Mouse (Mus musculus): ENCODE measurements at regions not wholly inside any gene's neighbourhood (a gene's known extent, or its start where the extent isn't known, plus 50 kb on each side); places are given as distances from the start of the nearest gene placed in this dataset.
"Not testable (repeated sequence)": the region's sequence is repeated elsewhere in the genome, so short reads cannot be mapped to it uniquely, and the experiment has no call there.

DNA sequence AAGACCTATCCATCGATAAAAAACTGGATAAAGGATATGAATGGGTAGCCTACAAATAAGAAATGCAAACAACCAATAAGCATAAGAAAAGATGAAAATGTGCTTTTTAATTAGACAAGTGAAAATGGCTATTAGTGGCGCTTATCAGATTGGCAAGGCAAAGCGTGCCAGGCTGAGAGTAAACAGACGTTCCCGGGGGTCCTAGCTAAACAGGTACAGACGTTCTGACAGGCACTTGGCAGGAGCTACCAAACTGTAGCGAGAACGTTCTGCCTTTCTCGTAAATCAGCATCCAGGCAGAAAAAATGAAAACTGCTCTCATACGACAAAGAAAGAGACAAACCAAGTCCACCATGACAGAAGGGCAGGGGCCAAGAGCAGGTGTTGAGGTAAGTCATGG lies 263.3 kb downstream of the Prex1 start:
- DNase-seq (ENCODE audit: low spot score), result no peak
- WGBS, result 89% methylated on average over 10 of the region's 10 CpGs
- Histone ChIP-seq H3K36me3 (no peaks in the 10 kb centered on the region), H3K4me1 (peaks cover 66% of the 10 kb centered on the region), H3K27ac (replicated peaks) (peak overlapping the region; percentile 63), H3K9me3 (replicated peaks) (no peaks in the 10 kb centered on the region), H3K27me3 (ENCODE audit: low read depth, poor library complexity, severe bottlenecking) (peaks cover 6% of the 10 kb centered on the region), H3K4me3 (no peak overlapping the region)

DNA sequence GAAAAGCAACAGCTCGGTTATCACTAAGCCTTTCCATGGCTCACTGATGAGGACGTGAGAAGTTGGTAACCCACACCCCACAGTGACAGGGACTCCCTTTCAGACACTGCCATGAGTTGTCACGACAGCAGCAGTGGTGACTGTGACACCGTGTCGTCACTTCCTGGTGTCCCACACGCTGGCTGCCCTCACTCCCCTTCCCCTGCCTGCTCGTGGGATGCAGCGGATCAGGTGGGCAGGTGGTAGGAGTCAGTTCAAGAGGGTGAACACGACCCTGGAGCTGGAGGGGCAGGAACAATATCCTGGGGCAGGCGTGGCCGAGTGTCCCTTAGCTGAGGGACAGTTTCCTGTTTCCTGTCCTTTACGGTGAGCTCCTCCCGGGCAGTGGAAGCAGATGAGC lies 264.9 kb downstream of the Prex1 start:
- Histone ChIP-seq H3K9me3 (replicated peaks) (no peaks in the 10 kb centered on the region), H3K4me1 (peaks cover 69% of the 10 kb centered on the region), H3K27ac (replicated peaks) (peak overlapping the region; percentile 59; the same call in 1 of the 2 replicates), H3K27me3 (ENCODE audit: low read depth, poor library complexity, severe bottlenecking) (peaks cover 8% of the 10 kb centered on the region), H3K4me3 (no peak overlapping the region), H3K36me3 (no peaks in the 10 kb centered on the region)
- WGBS, result 73% methylated on average over 13 of the region's 13 CpGs
- no peak for DNase-seq (ENCODE audit: low spot score)

DNA sequence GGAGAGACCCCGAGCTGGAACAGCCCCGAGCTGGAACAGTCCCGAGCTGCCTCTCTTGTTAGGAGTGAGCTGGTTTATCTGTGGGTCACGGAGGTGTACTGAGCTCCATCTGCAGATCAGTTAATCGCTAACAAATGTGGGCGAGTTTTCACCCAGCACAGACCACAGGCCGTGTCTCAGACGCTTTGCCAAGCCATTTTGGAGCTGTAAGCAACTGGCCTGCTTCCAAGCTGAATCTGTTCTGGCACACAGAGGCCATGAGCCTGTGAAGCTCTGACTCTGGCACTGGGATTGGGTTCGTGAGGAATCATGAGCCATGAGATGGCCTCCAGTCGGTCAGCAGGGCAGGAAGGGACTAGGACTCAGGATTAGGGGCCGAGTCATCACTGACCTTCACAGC lies 265.5 kb downstream of the Prex1 start:
- H3K36me3 ChIP-seq, result no peaks in the 10 kb centered on the region
- 73% methylated on average over 11 of the region's 11 CpGs for WGBS
- H3K4me3 ChIP-seq, result no peak overlapping the region
- peaks cover 64% of the 10 kb centered on the region for H3K4me1 ChIP-seq
- H3K27ac ChIP-seq (replicated peaks), result peak overlapping the region; percentile 59
- H3K27me3 ChIP-seq (ENCODE audit: low read depth, poor library complexity, severe bottlenecking), result peaks cover 11% of the 10 kb centered on the region
- H3K9me3 ChIP-seq (replicated peaks), result no peaks in the 10 kb centered on the region
- no peak for DNase-seq (ENCODE audit: low spot score)

DNA sequence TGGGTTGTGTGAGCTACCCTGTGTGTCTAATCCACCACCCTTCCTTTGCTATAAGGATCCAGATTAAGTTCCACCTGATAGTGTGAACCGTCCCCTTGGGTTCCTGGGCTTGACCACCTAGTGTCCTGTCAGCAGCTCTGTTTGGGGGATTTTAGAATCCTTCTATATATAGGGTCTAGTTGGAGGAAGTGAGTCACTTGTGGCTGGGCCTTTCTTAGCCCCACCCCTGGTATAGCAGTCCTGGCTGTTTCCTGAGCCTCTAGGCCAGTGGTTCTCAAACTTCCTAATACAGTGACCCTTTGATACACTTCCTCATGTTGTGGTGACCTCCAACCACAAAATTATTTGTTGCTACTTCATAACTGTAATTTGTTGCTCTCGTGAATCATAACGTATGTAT lies 267.1 kb downstream of the Prex1 start:
- Histone ChIP-seq H3K9me3 (replicated peaks) (no peaks in the 10 kb centered on the region), H3K4me3 (no peak overlapping the region), H3K4me1 (peaks cover 62% of the 10 kb centered on the region), H3K27me3 (ENCODE audit: low read depth, poor library complexity, severe bottlenecking) (peaks cover 17% of the 10 kb centered on the region), H3K27ac (replicated peaks) (0 out of 2 replicates have a peak overlapping the region, but pooled peaks have one; percentile 38), H3K36me3 (no peaks in the 10 kb centered on the region)
- no peak for DNase-seq (ENCODE audit: low spot score)
- 87% methylated on average over 3 of the region's 3 CpGs for WGBS

DNA sequence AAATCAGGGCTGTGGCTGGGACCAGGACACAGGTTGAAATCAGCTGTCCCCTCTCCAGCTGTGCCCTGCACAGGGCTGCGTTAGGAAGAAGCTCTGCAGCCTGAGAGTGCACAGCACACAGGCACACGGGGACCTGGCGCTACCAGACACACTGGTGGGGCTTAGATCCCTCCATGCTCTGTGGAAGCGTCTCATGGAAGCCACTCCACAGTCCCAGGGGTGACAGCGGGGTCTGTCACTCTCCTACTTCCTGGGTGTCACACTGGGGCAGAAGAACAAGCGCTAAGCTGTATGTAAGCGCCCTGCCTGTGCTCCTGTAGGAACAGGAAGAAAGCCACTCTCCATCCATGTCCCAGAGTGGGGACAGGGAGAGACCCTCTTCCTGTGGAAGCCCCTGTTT lies 267.8 kb downstream of the Prex1 start:
- DNase-seq (ENCODE audit: low spot score); H3K36me3 ChIP-seq; H3K4me3 ChIP-seq; H3K9me3 ChIP-seq (replicated peaks): not testable (repeated sequence)
- peak overlapping the region; percentile 57 for H3K27ac ChIP-seq (replicated peaks)
- H3K4me1 ChIP-seq, result peaks cover 55% of the 10 kb centered on the region
- 60% methylated on average over 7 of the region's 7 CpGs for WGBS
- H3K27me3 ChIP-seq (ENCODE audit: low read depth, poor library complexity, severe bottlenecking), result peaks cover 17% of the 10 kb centered on the region

DNA sequence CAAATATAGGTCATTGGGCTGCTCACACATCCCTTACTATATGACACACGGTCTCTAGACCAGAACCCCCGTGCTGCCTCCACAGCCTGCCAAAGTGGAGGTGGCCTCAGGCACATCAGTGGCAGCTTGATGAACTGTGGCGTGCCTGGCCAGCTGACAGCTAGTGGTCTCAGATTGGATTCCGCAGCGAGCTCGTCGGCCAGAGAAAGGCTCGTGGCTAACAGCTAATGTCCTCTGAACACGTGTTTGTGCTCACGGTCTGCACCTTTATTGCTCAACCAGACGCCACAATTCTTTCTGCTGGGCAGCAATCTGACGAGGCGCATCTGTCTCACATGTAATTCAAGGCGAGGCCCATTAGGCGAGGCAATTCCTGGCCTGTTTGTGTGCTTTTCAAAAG lies 270.6 kb downstream of the Prex1 start:
- Histone ChIP-seq H3K4me1 (peaks cover 50% of the 10 kb centered on the region), H3K27me3 (ENCODE audit: low read depth, poor library complexity, severe bottlenecking) (peaks cover 22% of the 10 kb centered on the region; the same call in 1 of the 2 replicates), H3K36me3 (no peaks in the 10 kb centered on the region), H3K9me3 (replicated peaks) (no peaks in the 10 kb centered on the region), H3K27ac (replicated peaks) (no peak overlapping the region), H3K4me3 (no peak overlapping the region)
- WGBS, result 80% methylated on average over 15 of the region's 15 CpGs
- DNase-seq (ENCODE audit: low spot score), result no peak

DNA sequence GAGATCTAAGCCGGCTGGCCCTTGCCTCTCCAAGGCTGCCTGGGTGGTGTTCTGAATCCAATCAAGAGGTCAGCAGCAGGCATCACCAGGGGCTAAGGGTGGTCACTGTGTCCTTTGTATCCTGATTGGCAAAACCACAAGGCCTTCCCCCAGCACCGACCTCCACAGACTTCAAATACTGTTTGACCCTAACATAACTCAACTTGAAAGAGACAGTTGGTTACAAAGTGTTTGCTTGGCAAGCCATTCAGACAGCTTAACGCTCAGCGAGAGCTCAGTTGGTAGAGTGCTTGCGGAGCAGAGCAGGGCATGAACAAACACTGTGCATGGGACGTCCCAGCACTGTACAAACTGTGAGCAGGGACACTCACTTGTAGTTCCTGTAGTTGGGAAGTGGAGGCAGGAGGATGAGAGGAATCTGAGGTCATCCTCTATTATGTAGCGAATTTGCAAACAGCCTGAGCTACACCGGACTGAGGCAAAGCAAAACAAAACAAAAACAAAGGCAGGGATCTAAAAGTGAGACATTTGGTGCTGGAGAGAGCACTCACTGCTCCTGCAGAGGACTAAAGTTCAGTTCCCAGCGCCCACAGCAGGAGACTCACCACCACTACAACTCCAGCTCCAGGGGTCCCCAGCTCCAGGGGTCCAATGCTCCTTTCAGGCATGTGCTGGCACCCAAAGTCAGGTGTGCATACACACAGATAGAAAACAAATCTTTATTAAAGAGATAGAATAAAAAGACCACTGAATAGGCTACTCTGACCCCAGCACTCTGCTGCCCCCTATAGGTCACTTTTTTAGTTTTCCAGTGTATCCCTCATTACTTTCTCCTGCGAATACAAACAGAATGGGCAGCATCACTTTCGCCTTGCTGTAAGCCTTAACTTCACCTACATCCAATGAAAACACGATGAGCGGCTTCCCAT lies 273.5 kb downstream of the Prex1 start:
- peak overlapping the region; percentile 15 for H3K27ac ChIP-seq (replicated peaks)
- H3K36me3 ChIP-seq, result no peaks in the 10 kb centered on the region
- H3K9me3 ChIP-seq (replicated peaks), result no peaks in the 10 kb centered on the region
- no peak for DNase-seq (ENCODE audit: low spot score)
- peaks cover 29% of the 10 kb centered on the region for H3K4me1 ChIP-seq
- peaks cover 22% of the 10 kb centered on the region; the same call in 1 of the 2 replicates for H3K27me3 ChIP-seq (ENCODE audit: low read depth, poor library complexity, severe bottlenecking)
- no peak overlapping the region for H3K4me3 ChIP-seq
- WGBS, result 54% methylated on average over 13 of the region's 13 CpGs

DNA sequence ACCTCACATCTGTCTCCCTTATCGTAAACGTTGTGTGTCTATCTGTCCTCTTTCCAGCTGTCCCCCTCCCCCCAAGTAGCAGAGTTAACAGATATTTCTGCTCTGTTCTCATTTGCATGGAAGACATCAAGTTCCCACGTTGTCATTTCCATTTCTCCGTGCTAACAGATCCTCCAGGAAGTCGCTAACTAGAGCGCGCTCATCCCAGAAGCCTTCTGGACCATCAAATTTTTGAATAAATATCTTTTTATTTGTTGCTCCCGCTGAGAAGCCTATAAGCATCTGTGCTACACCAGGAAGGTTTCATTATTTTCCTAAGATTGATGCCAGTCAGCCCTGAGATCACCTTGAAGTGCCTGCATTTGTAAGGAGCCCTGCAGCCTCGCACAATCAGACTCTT lies 275.4 kb downstream of the Prex1 start:
- Histone ChIP-seq H3K27me3 (ENCODE audit: low read depth, poor library complexity, severe bottlenecking) (peaks cover 21% of the 10 kb centered on the region; the same call in 1 of the 2 replicates), H3K4me1 (peaks cover 41% of the 10 kb centered on the region), H3K36me3 (no peaks in the 10 kb centered on the region), H3K4me3 (no peak overlapping the region), H3K9me3 (replicated peaks) (no peaks in the 10 kb centered on the region), H3K27ac (replicated peaks) (no peak overlapping the region)
- 88% methylated on average over 9 of the region's 9 CpGs for WGBS
- no peak for DNase-seq (ENCODE audit: low spot score)

DNA sequence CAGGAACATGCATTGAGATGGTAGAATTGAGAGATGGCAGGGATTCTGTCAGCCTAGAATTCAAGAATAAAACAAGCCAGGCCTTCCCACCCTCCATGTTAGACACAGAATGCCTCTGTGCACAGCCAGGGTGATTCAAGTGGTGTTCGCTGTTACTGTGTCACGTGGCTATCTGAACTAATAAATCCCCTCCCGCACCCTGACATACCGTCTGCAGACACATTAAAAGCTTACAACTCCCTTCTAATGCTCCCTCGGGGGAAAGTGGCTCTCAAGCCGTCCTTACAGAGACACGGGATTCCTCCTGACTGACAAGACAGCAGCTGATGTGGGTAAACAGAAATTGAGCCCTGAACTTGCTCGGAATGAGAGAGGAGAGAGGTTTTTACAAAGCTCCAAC lies 279.1 kb downstream of the Prex1 start:
- no peak for DNase-seq (ENCODE audit: low spot score)
- H3K4me1 ChIP-seq, result peaks cover 52% of the 10 kb centered on the region
- no peaks in the 10 kb centered on the region for H3K36me3 ChIP-seq
- H3K27ac ChIP-seq (replicated peaks), result peak overlapping the region; percentile 64
- H3K9me3 ChIP-seq (replicated peaks), result no peaks in the 10 kb centered on the region
- no peak overlapping the region for H3K4me3 ChIP-seq
- 68% methylated on average over 8 of the region's 8 CpGs for WGBS
- peaks cover 31% of the 10 kb centered on the region; the same call in 1 of the 2 replicates for H3K27me3 ChIP-seq (ENCODE audit: low read depth, poor library complexity, severe bottlenecking)

DNA sequence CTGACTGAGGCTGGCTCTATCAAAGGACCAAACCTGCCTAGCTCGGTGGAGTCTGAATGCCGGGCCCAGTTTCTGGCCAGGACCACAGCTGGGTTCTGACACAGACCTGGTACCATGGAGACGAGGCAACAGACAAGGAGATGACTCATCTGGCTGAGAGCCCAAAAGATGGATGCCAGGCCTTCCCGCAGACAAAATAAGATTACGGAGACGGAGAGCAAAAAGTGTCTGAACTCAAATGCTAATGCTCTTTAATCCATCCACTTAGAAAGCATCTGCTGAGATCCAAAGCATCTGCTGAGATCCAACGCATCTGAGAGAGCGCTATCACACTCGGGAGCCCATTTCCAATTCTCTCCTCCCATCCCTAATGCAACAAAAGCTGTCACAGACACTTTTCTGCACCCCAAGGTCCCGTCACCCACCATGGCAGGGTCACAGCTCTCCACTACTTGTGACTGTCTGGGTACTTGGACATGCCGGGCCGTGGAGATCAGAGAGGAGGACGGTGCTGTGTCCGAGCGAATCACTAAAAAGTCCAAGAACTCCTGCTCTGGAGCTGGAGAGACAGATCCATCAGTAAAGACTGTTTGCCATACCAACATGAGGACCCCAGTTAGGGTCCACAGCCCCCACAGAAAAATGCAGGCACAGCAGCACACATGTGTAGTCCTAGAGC lies 278.3 kb upstream of the Sulf2 start:
- Histone ChIP-seq H3K27ac (replicated peaks) (peak overlapping the region; percentile 74), H3K36me3 (no peaks in the 10 kb centered on the region), H3K9me3 (replicated peaks) (no peaks in the 10 kb centered on the region), H3K27me3 (ENCODE audit: low read depth, poor library complexity, severe bottlenecking) (peaks cover 27% of the 10 kb centered on the region; the same call in 1 of the 2 replicates), H3K4me1 (peaks cover 49% of the 10 kb centered on the region), H3K4me3 (no peak overlapping the region)
- DNase-seq (ENCODE audit: low spot score), result no peak
- WGBS, result 77% methylated on average over 15 of the region's 15 CpGs

DNA sequence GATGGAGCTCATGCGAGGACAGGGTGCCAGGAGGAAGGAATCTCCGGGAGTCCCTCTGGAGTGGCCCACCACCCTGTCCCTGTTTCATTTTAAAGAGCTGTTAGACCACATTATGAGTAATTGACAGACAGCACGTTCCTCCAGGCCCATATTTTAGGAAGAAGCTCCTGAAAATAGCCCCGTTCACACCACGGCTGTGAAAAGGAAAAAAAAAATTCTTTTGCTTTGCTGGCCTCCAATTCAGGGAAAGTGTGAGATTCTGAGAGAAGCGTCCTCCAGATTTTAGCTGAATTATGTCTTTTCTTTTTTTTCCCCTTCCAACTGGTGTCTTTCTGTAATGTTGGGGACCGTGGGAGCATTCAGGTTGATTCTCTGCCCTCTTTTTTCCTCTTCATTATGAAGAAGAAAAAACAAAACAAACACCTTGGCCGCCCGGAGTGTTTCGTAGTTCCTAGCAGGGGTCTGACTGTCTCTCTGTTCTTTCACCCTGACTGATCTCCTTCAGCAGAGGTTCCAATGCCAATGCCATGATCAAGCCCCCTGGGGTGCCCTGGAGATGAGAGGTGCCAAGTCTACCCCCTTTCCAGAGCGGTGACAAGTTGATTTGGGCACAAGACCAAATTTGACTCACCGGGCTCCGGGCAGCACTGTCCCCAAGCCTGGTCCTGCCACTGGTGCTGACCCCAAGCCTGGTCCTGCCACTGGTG lies 277.6 kb upstream of the Sulf2 start:
- Histone ChIP-seq H3K36me3 (no peaks in the 10 kb centered on the region), H3K4me3 (no peak overlapping the region), H3K27ac (replicated peaks) (peak overlapping the region; percentile 74), H3K27me3 (ENCODE audit: low read depth, poor library complexity, severe bottlenecking) (peaks cover 25% of the 10 kb centered on the region; the same call in 1 of the 2 replicates), H3K4me1 (peaks cover 46% of the 10 kb centered on the region), H3K9me3 (replicated peaks) (no peaks in the 10 kb centered on the region)
- DNase-seq (ENCODE audit: low spot score), result no peak
- 81% methylated on average over 13 of the region's 13 CpGs for WGBS

DNA sequence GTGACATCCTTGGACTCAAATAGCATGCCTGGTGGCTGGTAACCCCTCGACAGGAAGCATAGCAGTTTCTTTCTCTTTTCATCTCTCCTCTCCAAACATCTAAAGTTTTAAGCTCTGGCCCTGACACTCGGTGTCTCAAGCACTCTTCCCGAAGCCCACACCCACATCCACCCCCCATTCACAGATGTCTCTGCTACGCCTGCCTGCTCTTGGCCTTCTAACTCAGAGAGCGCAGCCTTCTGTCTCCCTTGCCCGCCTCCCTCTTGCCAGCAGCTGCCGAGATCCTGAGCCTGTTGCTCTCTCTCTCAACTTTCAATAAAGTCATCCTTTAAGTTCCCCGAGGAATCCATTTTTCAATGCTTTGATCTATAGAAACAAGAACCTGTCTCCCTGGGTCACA lies 277.1 kb upstream of the Sulf2 start:
- Histone ChIP-seq H3K27ac (replicated peaks) (no peak overlapping the region; the same call in 1 of the 2 replicates), H3K4me1 (peaks cover 49% of the 10 kb centered on the region), H3K4me3 (no peak overlapping the region), H3K36me3 (no peaks in the 10 kb centered on the region), H3K27me3 (ENCODE audit: low read depth, poor library complexity, severe bottlenecking) (peaks cover 29% of the 10 kb centered on the region; the same call in 1 of the 2 replicates), H3K9me3 (replicated peaks) (no peaks in the 10 kb centered on the region)
- DNase-seq (ENCODE audit: low spot score), result no peak
- 61% methylated on average over 8 of the region's 8 CpGs for WGBS

Data from midbrain, embryonic 10.5 days (tissue).